Mouse (Mus musculus): ENCODE measurements at regions not wholly inside any gene's neighbourhood (a gene's known extent, or its start where the extent isn't known, plus 50 kb on each side); places are given as distances from the start of the nearest gene placed in this dataset.

DNA sequence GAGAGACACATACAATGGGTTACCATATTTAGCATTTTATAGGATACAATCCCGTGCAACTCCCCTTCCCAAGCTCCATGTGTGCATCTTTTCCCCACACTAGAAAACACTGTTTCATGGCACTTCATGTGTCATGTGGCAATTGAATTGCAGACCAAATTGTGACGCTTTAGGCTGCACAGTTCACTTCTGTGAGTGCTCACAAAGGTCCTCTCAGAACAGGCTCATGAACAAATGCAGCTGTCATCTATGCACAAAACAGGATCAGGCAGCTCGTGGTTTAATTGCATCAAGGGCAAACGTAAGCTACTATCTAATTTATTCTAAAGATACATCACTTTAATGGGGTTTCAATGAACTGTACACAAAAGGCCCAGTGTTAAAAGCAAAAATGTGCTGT is 258.7 kb upstream of the Mgat4c start:
- no peak overlapping the region for H3K4me3 ChIP-seq (ENCODE audit: low read depth, low read length)
- no peak overlapping the region for H3K27ac ChIP-seq (ENCODE audit: low read depth, low read length)
- 28% methylated on average over 4 of the region's 4 CpGs for whole genome bisulfite sequencing
- no peaks in the 10 kb centered on the region for H3K27me3 ChIP-seq (replicated peaks; ENCODE audit: control insufficient read depth, insufficient read depth, low read length)
- no peaks in the 10 kb centered on the region for H3K36me3 ChIP-seq (ENCODE audit: control insufficient read depth, insufficient read depth, low read length)
- peak; percentile 24 for DNase-seq (ENCODE audit: low spot score)
- ATAC-seq: peak; percentile 72; the same call in 1 of the 2 replicates
- H3K9ac ChIP-seq (ENCODE audit: low read length): no peak overlapping the region
- no peaks in the 10 kb centered on the region for H3K4me1 ChIP-seq (ENCODE audit: control insufficient read depth, insufficient read depth, low read length)
- no peak overlapping the region for H3K4me2 ChIP-seq (ENCODE audit: low read length)
- H3K9me3 ChIP-seq (replicated peaks; ENCODE audit: control insufficient read depth, low read length): no peaks in the 10 kb centered on the region

Data from forebrain, embryonic 14.5 days (tissue).